Mouse (Mus musculus): ENCODE measurements around the gene Ccdc50.

Gene Ccdc50

GRCm38 (mm10) chr16:27395251-27396037 lies 6.8 kb downstream of the Ccdc50 start:
- DNase-seq (ENCODE audit: low spot score), result no peak

GRCm38 (mm10) chr16:27396951-27397350 lies 8.3 kb downstream of the Ccdc50 start:
- DNase-seq (ENCODE audit: low spot score), result no peak

- no peak for DNase-seq (ENCODE audit: low spot score)
Observed at GRCm38 (mm10) chr16:27399026-27399718, 10.5 kb downstream of the Ccdc50 start.

- no peak for DNase-seq (ENCODE audit: low spot score)
Observed at GRCm38 (mm10) chr16:27399719-27400253, 11.1 kb downstream of the Ccdc50 start.

- DNase-seq (ENCODE audit: low spot score), result no peak
Observed at GRCm38 (mm10) chr16:27401579-27401978, 12.9 kb downstream of the Ccdc50 start.

GRCm38 (mm10) chr16:27404107-27404506 lies 15.4 kb downstream of the Ccdc50 start:
- no peak for DNase-seq (ENCODE audit: low spot score)

- no peak for DNase-seq (ENCODE audit: low spot score)
Observed at GRCm38 (mm10) chr16:27416937-27417584, 28.4 kb downstream of the Ccdc50 start.

GRCm38 (mm10) chr16:27417632-27418031 lies 29.0 kb downstream of the Ccdc50 start:
- DNase-seq (ENCODE audit: low spot score), result no peak

GRCm38 (mm10) chr16:27420982-27421381 lies 32.3 kb downstream of the Ccdc50 start:
- DNase-seq (ENCODE audit: low spot score), result no peak

- no peak for DNase-seq (ENCODE audit: low spot score)
Observed at GRCm38 (mm10) chr16:27435034-27435433, 46.4 kb downstream of the Ccdc50 start.

GRCm38 (mm10) chr16:27443941-27444340 lies 55.3 kb downstream of the Ccdc50 start:
- DNase-seq (ENCODE audit: low spot score), result no peak

- DNase-seq (ENCODE audit: low spot score), result no peak
Observed at GRCm38 (mm10) chr16:27449360-27449759, 60.7 kb downstream of the Ccdc50 start.

GRCm38 (mm10) chr16:27450655-27451054 lies 62.0 kb downstream of the Ccdc50 start:
- no peak for DNase-seq (ENCODE audit: low spot score)

GRCm38 (mm10) chr16:27453396-27453795 lies 64.7 kb downstream of the Ccdc50 start:
- no peak for DNase-seq (ENCODE audit: low spot score)

- DNase-seq (ENCODE audit: low spot score), result no peak
Observed at GRCm38 (mm10) chr16:27453823-27454222, 65.2 kb downstream of the Ccdc50 start.

GRCm38 (mm10) chr16:27457273-27457672 lies 68.6 kb downstream of the Ccdc50 start:
- peak; percentile 82 for DNase-seq (ENCODE audit: low spot score)

- no peak for DNase-seq (ENCODE audit: low spot score)
Observed at GRCm38 (mm10) chr16:27468731-27469130, 80.1 kb downstream of the Ccdc50 start.

- no peak for DNase-seq (ENCODE audit: low spot score)
Observed at GRCm38 (mm10) chr16:27471389-27471788, 82.7 kb downstream of the Ccdc50 start.

GRCm38 (mm10) chr16:27483834-27484233 lies 95.2 kb downstream of the Ccdc50 start:
- DNase-seq (ENCODE audit: low spot score), result no peak
